Mouse (Mus musculus) midbrain, embryonic 13.5 days (tissue): ENCODE data around the gene Camk1d. TPM values are rescaled to one million over a fixed set of nuclear protein-coding genes. Genes with fewer than 3 reads are reported as not detected.

Experiments
- ATAC-seq: fragments of 200-750 bp; cut with Nextera tagmentation; 2 replicates; pipeline ENCODE4 v1.8.0; 2017; ENCODE audit warnings: mild to moderate bottlenecking, moderate TSS enrichment, moderate library complexity
- H3K27ac ChIP-seq: fragments of 300-500 bp; sonication (generic); 2 replicates; pipeline ENCODE4 v1.5.1; 2015; ENCODE audit warnings: inconsistent platforms, mild to moderate bottlenecking, moderate library complexity
- H3K27me3 ChIP-seq: fragments of 300-500 bp; sonication (generic); 2 replicates; pipeline ENCODE4 v1.6.1; 2015; ENCODE audit warnings: mild to moderate bottlenecking, inconsistent platforms
- H3K36me3 ChIP-seq: fragments of 300-500 bp; sonication (generic); 2 replicates; pipeline ENCODE4 v1.6.1; 2015; ENCODE audit warnings: mild to moderate bottlenecking, inconsistent platforms
- H3K4me1 ChIP-seq: fragments of 300-500 bp; sonication (generic); replicated peaks from 2 replicates; pipeline ENCODE4 v1.6.1; 2015; ENCODE audit warnings: inconsistent platforms
- H3K4me2 ChIP-seq: fragments of 300-500 bp; sonication (generic); replicated peaks from 2 replicates; pipeline ENCODE4 v1.6.1; 2015; ENCODE audit warnings: moderate library complexity, mild to moderate bottlenecking, inconsistent platforms
- H3K4me3 ChIP-seq: fragments of 300-500 bp; sonication (generic); replicated peaks from 2 replicates; pipeline ENCODE4 v1.5.1; 2015; ENCODE audit warnings: mild to moderate bottlenecking, inconsistent platforms
- H3K9ac ChIP-seq: fragments of 300-500 bp; sonication (generic); replicated peaks from 2 replicates; pipeline ENCODE4 v1.6.1; 2015; ENCODE audit warnings: mild to moderate bottlenecking, inconsistent platforms
- H3K9me3 ChIP-seq: fragments of 300-500 bp; sonication (generic); 2 replicates; pipeline ENCODE4 v1.6.1; 2016; ENCODE audit warnings: mild to moderate bottlenecking, inconsistent platforms
- WGBS: fragments of 180-500 bp; shearing (Covaris S2); methylation state at CpG from one replicate; pipeline ENCODE4 v1.1.7; 2015; 5-methylcytosine and 5-hydroxymethylcytosine counted together
- polyA plus RNA-seq: library from polyadenylated mRNA; unstranded; fragments of >200 nt; fragmentation: Nextera tagmentation; extraction: Ambion mirVana; gene quantifications from 2 replicates; pipeline ENCODE4 v1.2.1, GENCODE M21; 2015

Camk1d gene
- polyA plus RNA-seq, 1 experiment from 2014 or later = 3.9 TPM

- Histone ChIP-seq H3K36me3 (no peaks in the 10 kb centered on the region), H3K4me2 (no peak overlapping the region), H3K4me1 (peaks cover 10% of the 10 kb centered on the region), H3K27me3 (no peaks in the 10 kb centered on the region), H3K4me3 (no peak overlapping the region), H3K27ac (no peak overlapping the region; the same call in 1 of the 2 replicates), H3K9ac (no peak overlapping the region), H3K9me3 (no peaks in the 10 kb centered on the region)
- no peak for ATAC-seq
- WGBS = 65% methylated on average over 9 of the region's 9 CpGs
These were observed 38.2 kb downstream of the Camk1d start for GRCm38 (mm10) chr2:5676143-5676483.

DNA sequence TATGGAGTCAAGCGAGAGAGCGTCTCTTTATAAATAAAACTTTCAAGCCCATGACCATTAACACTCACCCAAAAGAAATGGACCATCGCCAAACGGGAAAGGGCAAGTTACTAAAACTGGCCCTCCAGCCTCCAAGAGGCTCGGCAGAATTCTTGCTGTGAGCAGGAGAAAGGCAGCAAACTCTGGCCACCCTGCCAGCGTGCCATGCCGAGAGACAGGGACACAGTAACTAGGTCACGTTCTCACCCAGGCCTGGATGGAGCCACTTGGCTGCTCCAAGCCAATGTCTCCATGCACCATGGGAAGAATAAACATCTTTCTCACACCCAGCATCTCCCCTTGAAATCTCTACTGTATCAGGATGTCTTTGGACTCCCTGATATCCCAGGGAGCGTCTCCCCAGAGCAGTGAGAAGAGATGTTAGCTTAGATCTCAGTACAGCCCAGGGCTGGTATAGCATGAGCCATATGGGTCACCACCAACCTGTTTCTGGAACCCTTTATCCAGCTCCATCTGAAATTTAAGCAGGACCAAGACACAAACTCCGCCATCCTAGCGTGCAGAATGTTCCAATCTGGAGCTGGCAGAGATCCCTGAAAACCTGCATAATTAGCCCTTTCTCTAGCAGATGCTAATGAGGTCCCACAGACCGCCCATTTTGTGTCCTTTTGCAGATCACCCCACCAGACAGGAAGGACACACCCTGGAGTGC, 38.7 kb downstream of the Camk1d start:
- Histone ChIP-seq H3K4me3 (no peak overlapping the region), H3K4me2 (no peak overlapping the region), H3K36me3 (no peaks in the 10 kb centered on the region), H3K9ac (no peak overlapping the region), H3K27me3 (no peaks in the 10 kb centered on the region), H3K4me1 (peaks cover 10% of the 10 kb centered on the region), H3K27ac (no peak overlapping the region), H3K9me3 (no peaks in the 10 kb centered on the region)
- ATAC-seq = no peak
- 81% methylated on average over 12 of the region's 12 CpGs for WGBS

DNA sequence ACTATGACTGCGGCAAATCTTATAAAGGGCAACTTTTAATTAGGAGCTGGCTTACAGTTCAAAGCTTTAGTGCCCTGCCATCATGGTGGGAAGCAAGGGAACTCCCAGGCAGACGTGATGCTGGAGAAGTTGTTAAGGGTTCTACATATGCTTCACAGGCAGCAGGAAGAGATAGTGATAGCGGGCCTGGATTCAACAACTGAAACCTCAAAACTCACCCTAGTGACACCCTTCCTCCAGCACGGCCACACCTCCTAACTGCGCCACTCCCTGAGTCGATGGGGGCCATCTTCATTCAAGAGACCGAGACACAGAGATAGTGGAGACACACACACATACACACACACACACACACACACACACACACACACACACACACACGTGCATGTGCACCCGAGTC, 39.8 kb downstream of the Camk1d start:
- Histone ChIP-seq H3K27me3 (no peaks in the 10 kb centered on the region), H3K4me3 (no peak overlapping the region), H3K4me2 (no peak overlapping the region), H3K9me3 (no peaks in the 10 kb centered on the region), H3K4me1 (peaks cover 10% of the 10 kb centered on the region), H3K9ac (no peak overlapping the region), H3K27ac (no peak overlapping the region), H3K36me3 (no peaks in the 10 kb centered on the region)
- 92% methylated on average over 9 of the region's 9 CpGs for WGBS
- ATAC-seq = no peak

DNA sequence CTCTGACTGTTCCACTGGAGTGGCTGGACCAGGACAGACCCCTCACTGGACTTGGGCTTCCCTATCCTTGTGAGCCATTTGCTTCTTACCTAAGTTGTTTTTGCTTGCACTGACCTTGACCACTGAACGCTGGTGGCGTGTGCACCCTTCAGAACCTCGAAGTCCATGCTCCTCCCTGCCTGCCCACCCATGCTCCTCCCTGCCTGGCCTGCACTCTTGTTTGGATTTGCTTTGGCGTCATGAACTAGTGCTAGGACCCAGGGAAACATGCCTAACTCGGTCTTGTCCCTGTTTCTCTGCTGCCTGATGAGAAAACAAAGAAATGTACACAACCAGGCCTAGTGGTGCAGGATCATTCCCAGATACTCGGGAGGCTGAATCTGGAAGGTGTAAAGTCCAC, 40.5 kb downstream of the Camk1d start:
- no peak overlapping the region for H3K4me2 ChIP-seq
- WGBS = 89% methylated on average over 6 of the region's 6 CpGs
- H3K27me3 ChIP-seq = no peaks in the 10 kb centered on the region
- H3K27ac ChIP-seq = no peak overlapping the region
- no peaks in the 10 kb centered on the region for H3K36me3 ChIP-seq
- H3K4me1 ChIP-seq = peaks cover 10% of the 10 kb centered on the region
- no peaks in the 10 kb centered on the region for H3K9me3 ChIP-seq
- no peak overlapping the region for H3K4me3 ChIP-seq
- no peak overlapping the region for H3K9ac ChIP-seq
- no peak for ATAC-seq

- 64% methylated on average over 7 of the region's 7 CpGs for WGBS
- H3K4me2 ChIP-seq = no peak overlapping the region
- no peak for ATAC-seq
- no peaks in the 10 kb centered on the region for H3K9me3 ChIP-seq
- H3K36me3 ChIP-seq = no peaks in the 10 kb centered on the region
- no peak overlapping the region for H3K4me3 ChIP-seq
- H3K27ac ChIP-seq = no peak overlapping the region
- no peaks in the 10 kb centered on the region for H3K27me3 ChIP-seq
- H3K9ac ChIP-seq = no peak overlapping the region
- H3K4me1 ChIP-seq = peaks cover 10% of the 10 kb centered on the region
These were observed 41.3 kb downstream of the Camk1d start for GRCm38 (mm10) chr2:5672906-5673589.

- WGBS = 93% methylated on average over 10 of the region's 10 CpGs
- no peaks in the 10 kb centered on the region for H3K27me3 ChIP-seq
- ATAC-seq = no peak
- no peaks in the 10 kb centered on the region for H3K36me3 ChIP-seq
- no peak overlapping the region for H3K4me3 ChIP-seq
- no peak overlapping the region for H3K4me2 ChIP-seq
- H3K9ac ChIP-seq = no peak overlapping the region
- H3K27ac ChIP-seq = no peak overlapping the region
- no peaks in the 10 kb centered on the region for H3K4me1 ChIP-seq
- H3K9me3 ChIP-seq = no peaks in the 10 kb centered on the region
These were observed 44.2 kb downstream of the Camk1d start for GRCm38 (mm10) chr2:5670146-5670545.

- Histone ChIP-seq H3K4me2 (no peak overlapping the region), H3K27ac (no peak overlapping the region), H3K27me3 (no peaks in the 10 kb centered on the region), H3K36me3 (no peaks in the 10 kb centered on the region), H3K9ac (no peak overlapping the region), H3K9me3 (no peaks in the 10 kb centered on the region), H3K4me1 (no peaks in the 10 kb centered on the region), H3K4me3 (no peak overlapping the region)
- 92% methylated on average over 15 of the region's 15 CpGs for WGBS
- ATAC-seq = no peak
These were observed 44.7 kb downstream of the Camk1d start for GRCm38 (mm10) chr2:5669498-5670040.

DNA sequence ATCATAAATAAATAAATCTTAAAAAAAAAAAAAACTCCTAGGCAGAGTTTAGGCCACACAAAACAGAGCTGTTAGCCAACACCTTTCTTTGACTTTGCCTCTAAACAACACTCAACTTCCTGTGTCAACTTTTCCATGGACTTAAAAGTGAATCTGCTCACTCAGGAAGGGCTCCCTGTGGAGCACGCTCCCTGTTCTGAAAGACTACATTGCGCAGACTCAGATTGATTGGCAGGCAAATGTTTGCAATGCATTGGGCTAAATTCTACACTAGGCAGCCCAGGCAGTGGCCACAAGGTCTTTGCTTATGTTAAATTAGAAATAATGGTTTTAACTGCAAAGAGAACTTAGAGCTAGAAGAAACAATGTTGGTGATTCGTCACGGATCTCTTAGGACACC, 45.4 kb downstream of the Camk1d start:
- no peak for ATAC-seq

DNA sequence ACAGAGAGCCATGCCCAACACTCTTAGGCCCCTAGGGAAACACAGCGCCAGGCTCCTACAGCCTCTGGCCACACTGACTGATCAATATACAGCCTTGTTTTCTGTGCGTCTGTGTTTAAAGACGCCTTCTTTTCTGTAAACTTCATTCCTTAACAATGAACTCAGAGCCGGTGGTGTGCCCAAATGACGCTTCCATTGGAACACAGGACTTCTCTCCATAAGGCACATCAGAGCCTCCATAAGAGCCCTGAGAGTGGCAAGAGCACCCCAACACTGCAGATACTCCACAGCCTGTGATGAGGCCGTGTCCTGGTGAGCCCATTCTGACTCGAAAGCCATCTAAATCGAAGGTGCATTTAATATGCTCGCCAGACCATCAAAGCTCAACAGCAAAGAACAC, 50.8 kb downstream of the Camk1d start:
- Histone ChIP-seq H3K4me3 (no peak overlapping the region), H3K9me3 (no peaks in the 10 kb centered on the region), H3K4me2 (no peak overlapping the region), H3K4me1 (no peaks in the 10 kb centered on the region), H3K27ac (no peak overlapping the region), H3K36me3 (no peaks in the 10 kb centered on the region), H3K27me3 (no peaks in the 10 kb centered on the region), H3K9ac (no peak overlapping the region)
- ATAC-seq = no peak
- WGBS = 87% methylated on average over 9 of the region's 9 CpGs

More for the DNA sequence above, 45.4 kb downstream of the Camk1d start:
- no peaks in the 10 kb centered on the region for H3K4me1 ChIP-seq
- H3K27me3 ChIP-seq = no peaks in the 10 kb centered on the region
- WGBS = 81% methylated on average over 4 of the region's 4 CpGs
- H3K9me3 ChIP-seq = no peaks in the 10 kb centered on the region
- no peak overlapping the region for H3K4me3 ChIP-seq
- no peak overlapping the region for H3K9ac ChIP-seq
- H3K27ac ChIP-seq = no peak overlapping the region
- H3K36me3 ChIP-seq = no peaks in the 10 kb centered on the region
- no peak overlapping the region for H3K4me2 ChIP-seq

DNA sequence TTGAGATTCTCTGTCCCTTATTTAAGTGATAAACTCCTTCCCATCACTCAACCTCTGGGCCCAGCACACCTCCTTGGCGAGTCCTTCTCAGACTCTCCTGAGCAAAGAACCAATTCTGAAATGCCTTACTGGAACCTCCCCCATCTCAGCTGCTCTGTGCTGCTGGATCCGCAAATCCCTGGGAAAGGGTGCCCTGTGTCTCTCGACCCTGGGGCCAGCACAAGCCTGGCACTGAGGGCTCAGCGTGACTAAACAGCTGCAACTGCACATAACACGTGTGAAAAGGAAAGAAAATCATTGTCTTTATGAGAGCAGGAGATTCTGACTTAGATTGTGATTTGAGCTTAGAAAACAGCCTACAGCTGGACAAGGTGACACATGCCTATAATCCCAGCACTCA, 52.4 kb downstream of the Camk1d start:
- Histone ChIP-seq H3K27ac (no peak overlapping the region), H3K27me3 (no peaks in the 10 kb centered on the region), H3K9me3 (no peaks in the 10 kb centered on the region), H3K4me3 (no peak overlapping the region), H3K36me3 (no peaks in the 10 kb centered on the region), H3K4me1 (no peaks in the 10 kb centered on the region), H3K9ac (no peak overlapping the region), H3K4me2 (no peak overlapping the region)
- WGBS = 70% methylated on average over 5 of the region's 5 CpGs
- ATAC-seq = no peak

DNA sequence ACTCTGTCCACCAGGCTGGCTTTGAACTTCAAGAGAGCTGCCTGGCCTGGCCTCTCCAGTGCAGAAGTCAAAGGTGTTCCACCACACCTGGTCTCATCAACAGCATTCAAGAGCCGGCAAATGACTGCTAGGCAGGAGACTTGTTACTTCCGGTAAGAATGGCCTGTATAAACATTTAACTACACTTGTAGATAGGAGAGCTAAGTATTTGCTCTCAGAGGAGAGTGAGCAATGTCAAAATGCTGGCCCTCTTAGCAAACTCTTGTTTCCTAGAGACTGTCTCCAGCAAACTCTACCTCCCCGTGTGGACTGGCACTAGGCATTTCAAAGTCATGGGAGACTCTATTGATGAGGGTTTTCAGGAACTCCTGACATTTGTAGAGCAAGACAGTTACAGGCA, 56.3 kb downstream of the Camk1d start:
- no peak for ATAC-seq
- Histone ChIP-seq H3K9me3 (no peaks in the 10 kb centered on the region), H3K4me2 (no peak overlapping the region), H3K4me1 (no peaks in the 10 kb centered on the region), H3K27me3 (no peaks in the 10 kb centered on the region), H3K9ac (no peak overlapping the region), H3K4me3 (no peak overlapping the region), H3K27ac (no peak overlapping the region), H3K36me3 (no peaks in the 10 kb centered on the region)
- 81% methylated on average over 3 of the region's 3 CpGs for WGBS

GRCm38 (mm10) chr2:5656326-5656725, 58.0 kb downstream of the Camk1d start:
- Histone ChIP-seq H3K27ac (no peak overlapping the region), H3K36me3 (no peaks in the 10 kb centered on the region), H3K9me3 (no peaks in the 10 kb centered on the region), H3K27me3 (no peaks in the 10 kb centered on the region), H3K9ac (no peak overlapping the region), H3K4me1 (no peaks in the 10 kb centered on the region), H3K4me2 (no peak overlapping the region), H3K4me3 (no peak overlapping the region)
- 83% methylated on average over 3 of the region's 3 CpGs for WGBS
- ATAC-seq = no peak
